Mouse (Mus musculus): ENCODE measurements at regions not wholly inside any gene's neighbourhood (a gene's known extent, or its start where the extent isn't known, plus 50 kb on each side); places are given as distances from the start of the nearest gene placed in this dataset.

- Histone ChIP-seq H3K9me3 (ENCODE audit: control insufficient read depth, insufficient read depth, low read depth, low read length) (no peaks in the 10 kb centered on the region), H3K4me3 (ENCODE audit: insufficient read depth in 1 of 2, low read depth in 1 of 2, low read length in 2 of 2, poor library complexity in 1 of 2, severe bottlenecking in 1 of 2) (no peak overlapping the region), H3K36me3 (ENCODE audit: control insufficient read depth, insufficient read depth, low read length, poor library complexity, severe bottlenecking) (no peaks in the 10 kb centered on the region), H3K27ac (ENCODE audit: insufficient read depth, low read depth, low read length, poor library complexity, severe bottlenecking) (no peak overlapping the region), H3K9ac (ENCODE audit: insufficient read depth, low read depth, low read length, poor library complexity, severe bottlenecking) (no peak overlapping the region), H3K4me1 (ENCODE audit: control insufficient read depth in 2 of 2, insufficient read depth in 2 of 2, low read length in 2 of 2, poor library complexity in 1 of 2) (no peaks in the 10 kb centered on the region)
- DNase-seq (ENCODE audit: low read depth, low spot score), result no peak
- in situ Hi-C loops (cut with MboI; ENCODE audit: low sequenced_read_pairs in 2 of 2, unreplicated experiment in 2 of 2), result no loop called here
- no peak for TF ChIP-seq HCFC1 (IDR thresholded peaks at IDR 0.05; ENCODE audit: borderline replicate concordance, insufficient read depth, low read length)
These were observed 141.0 kb upstream of the Ttc14 start for GRCm38 (mm10) chr3:33658597-33658996.

All from ES-E14 (cell line).